ENCODE assay signal across 13 mouse cellular contexts in the genomic region with DNA sequence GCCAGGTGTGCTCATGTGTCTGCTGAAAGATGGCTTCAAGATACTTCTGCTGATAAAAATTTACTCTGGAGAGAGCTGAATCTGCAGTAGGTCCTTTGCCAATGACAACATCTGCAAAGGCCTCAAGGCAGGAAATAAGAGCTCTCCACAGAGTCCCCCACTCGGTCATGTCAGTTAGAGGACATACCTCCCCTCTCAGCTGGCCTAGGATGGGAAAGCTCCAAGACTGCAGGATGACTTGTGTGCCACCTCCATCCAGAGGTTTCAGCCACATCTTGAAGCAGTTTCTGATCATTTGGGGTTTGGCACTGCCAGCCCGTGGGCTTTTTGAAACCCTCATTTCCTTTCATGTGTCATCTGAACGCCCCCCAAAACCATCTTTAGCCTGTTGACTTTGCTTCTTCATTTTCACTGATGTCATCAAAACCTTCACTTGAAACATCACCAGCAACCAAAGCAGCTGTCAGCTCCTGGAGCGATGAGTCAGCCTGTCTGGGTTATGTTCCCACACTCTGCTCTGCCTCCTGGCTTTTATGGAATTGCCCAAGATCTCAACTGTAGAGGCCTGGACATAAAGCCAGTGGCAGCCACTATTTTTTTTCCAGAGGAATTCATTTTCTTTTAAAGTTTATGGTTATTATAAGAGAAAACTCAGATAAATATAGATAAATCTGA.
A peak's percentile ranks its signal among the peaks of the same experiment; 100 is the strongest.
DNase-seq lines count a peak whose midpoint lies in the region; ATAC-seq lines count a peak whose summit lies in the region.
"Had no signal": no experiment of that assay in that cellular context is flagged by ENCODE, and none has a peak within 500 bp of the region (broad histone marks: within the 10 kb centered on the region; RNA-seq: fewer than 3 reads in every experiment).

No protein-coding gene starts in this region.

- H3K27me3 ChIP-seq in heart, embryonic 10.5 days (ENCODE audit: insufficient read depth, poor library complexity, severe bottlenecking): no peaks in the 10 kb centered on the region
- H3K27me3 ChIP-seq in hindbrain, embryonic 16.5 days (replicated peaks; ENCODE audit: control insufficient read depth, insufficient read depth, low read length): no peaks in the 10 kb centered on the region
- H3K27me3 ChIP-seq: midbrain, embryonic 15.5 days; stomach, embryonic 15.5 days had no signal

- H3K4me3 ChIP-seq in heart, embryonic 10.5 days: no peak overlapping the region
- no peak overlapping the region for H3K4me3 ChIP-seq in hindbrain, embryonic 16.5 days (ENCODE audit: low read length)
- H3K4me3 ChIP-seq: erythroblast, embryonic 14.5 days; midbrain, embryonic 15.5 days; stomach, embryonic 15.5 days had no signal

- no peak for ATAC-seq in hindbrain, embryonic 16.5 days
- ATAC-seq: inflammation-experienced regulatory T-cells, adult 6 months; midbrain, embryonic 15.5 days had no signal

- peak; percentile 8 for DNase-seq in heart, postnatal 4 days
- no peak for DNase-seq in heart, embryonic 10.5 days (ENCODE audit: low spot score)
- DNase-seq in 3T3-L1 (ENCODE audit: low read depth, low spot score) (peak; percentile 71), adipocyte (ENCODE audit: low spot score) (peak; percentile 39)
- peak; percentile 28 to 44 for DNase-seq in left cerebral cortex, postnatal 14 days (ENCODE audit: low spot score in 2 of 2)
- no peak for DNase-seq in embryo, embryonic 11 days
- DNase-seq: cerebellum, postnatal 14 days; kidney, postnatal 25 days had no signal

- no peak overlapping the region for H3K4me2 ChIP-seq in hindbrain, embryonic 16.5 days (ENCODE audit: low read length)
- H3K4me2 ChIP-seq: midbrain, embryonic 15.5 days; stomach, embryonic 15.5 days had no signal

- H3K27ac ChIP-seq in heart, embryonic 10.5 days: no peak overlapping the region
- H3K27ac ChIP-seq in hindbrain, embryonic 16.5 days (ENCODE audit: low read depth, low read length): no peak overlapping the region
- H3K27ac ChIP-seq: midbrain, embryonic 15.5 days; stomach, embryonic 15.5 days had no signal

- WGBS in heart, embryonic 10.5 days: 73% methylated on average over 4 of the region's 4 CpGs
- 73% methylated on average over 4 of the region's 4 CpGs for WGBS in hindbrain, embryonic 16.5 days

- no peaks in the 10 kb centered on the region for H3K9me3 ChIP-seq in heart, embryonic 10.5 days
- no peaks in the 10 kb centered on the region for H3K9me3 ChIP-seq in hindbrain, embryonic 16.5 days (ENCODE audit: control insufficient read depth, low read length)
- H3K9me3 ChIP-seq: midbrain, embryonic 15.5 days; stomach, embryonic 15.5 days had no signal

- H3K4me1 ChIP-seq in heart, embryonic 10.5 days: no peaks in the 10 kb centered on the region
- H3K4me1 ChIP-seq in hindbrain, embryonic 16.5 days (ENCODE audit: control insufficient read depth, insufficient read depth, low read depth, low read length): no peaks in the 10 kb centered on the region
- H3K4me1 ChIP-seq: midbrain, embryonic 15.5 days; stomach, embryonic 15.5 days had no signal

- no peak overlapping the region for H3K9ac ChIP-seq in hindbrain, embryonic 16.5 days (ENCODE audit: low read depth, low read length)
- H3K9ac ChIP-seq: midbrain, embryonic 15.5 days; stomach, embryonic 15.5 days had no signal

- no peaks in the 10 kb centered on the region for H3K36me3 ChIP-seq in heart, embryonic 10.5 days
- no peaks in the 10 kb centered on the region for H3K36me3 ChIP-seq in hindbrain, embryonic 16.5 days (ENCODE audit: control insufficient read depth, insufficient read depth, low read length)
- H3K36me3 ChIP-seq: midbrain, embryonic 15.5 days; stomach, embryonic 15.5 days had no signal

- intact Hi-C loops in left cerebral cortex, postnatal 14 days (cut with DNase I): no loop called here

Comparison
In these comparisons a context has a peak if more than half of its experiments do, and no peak if none do; other contexts are left out.
1. DNase-seq: peak in heart, postnatal 4 days (single experiment), 3T3-L1 (single experiment), adipocyte (single experiment) and left cerebral cortex, postnatal 14 days (2 of 2); none in heart, embryonic 10.5 days (single experiment) and embryo, embryonic 11 days (single experiment).